Mouse (Mus musculus): ENCODE measurements around the gene Hebp2. TPM values are rescaled to one million over a fixed set of nuclear protein-coding genes. Genes with fewer than 3 reads are reported as not detected.

Hebp2 gene
- total and polyA plus RNA-seq, 3 experiments, result not detected

GRCm38 (mm10) chr10:18529177-18529576 lies 16.7 kb downstream of the Hebp2 start:
- DNase-seq (ENCODE audit: low spot score) (no peak), ATAC-seq (ENCODE audit: extremely low read depth, insufficient number of reproducible peaks, low FRiP score, poor library complexity, severe bottlenecking) (no peak)
- Histone ChIP-seq H3K4me1 (ENCODE audit: insufficient read depth, low read depth, low read length) (no peaks in the 10 kb centered on the region; the same call in 1 of the 2 replicates), H3K36me3 (replicated peaks) (no peaks in the 10 kb centered on the region), H3K27me3 (ENCODE audit: insufficient read depth, low read length) (peaks cover 7% of the 10 kb centered on the region; the same call in 1 of the 2 replicates), H3K9me3 (replicated peaks) (no peaks in the 10 kb centered on the region), H3K4me3 (ENCODE audit: low read depth, low read length) (no peak overlapping the region)
- TF ChIP-seq GATA1 (IDR thresholded peaks at IDR 0.05; ENCODE audit: borderline replicate concordance, low read length), result no peak
- no peak for TF ChIP-seq POLR2AphosphoS5 (IDR thresholded peaks at IDR 0.05; ENCODE audit: insufficient replicate concordance, low read depth, low read length)
- TF ChIP-seq CTCF (IDR thresholded peaks at IDR 0.05; ENCODE audit: low read depth, low read length), result no peak
- no peak for TF ChIP-seq TAL1 (conservative IDR thresholded peaks at IDR 0.05; ENCODE audit: low read depth, low read length)
- no peak for TF ChIP-seq GATA2 (IDR thresholded peaks at IDR 0.05; ENCODE audit: borderline replicate concordance, low read depth, low read length)

GRCm38 (mm10) chr10:18528475-18528874 lies 17.4 kb downstream of the Hebp2 start:
- DNase-seq (ENCODE audit: low spot score) (no peak), ATAC-seq (ENCODE audit: extremely low read depth, insufficient number of reproducible peaks, low FRiP score, poor library complexity, severe bottlenecking) (no peak)
- Histone ChIP-seq H3K9me3 (replicated peaks) (no peaks in the 10 kb centered on the region), H3K4me1 (ENCODE audit: insufficient read depth, low read depth, low read length) (no peaks in the 10 kb centered on the region; the same call in 1 of the 2 replicates), H3K27me3 (ENCODE audit: insufficient read depth, low read length) (peaks cover 7% of the 10 kb centered on the region; the same call in 1 of the 2 replicates), H3K36me3 (replicated peaks) (no peaks in the 10 kb centered on the region), H3K4me3 (ENCODE audit: low read depth, low read length) (no peak overlapping the region)
- TF ChIP-seq TAL1 (conservative IDR thresholded peaks at IDR 0.05; ENCODE audit: low read depth, low read length) (no peak), CTCF (IDR thresholded peaks at IDR 0.05; ENCODE audit: low read depth, low read length) (0 out of 2 replicates have a peak, but pooled peaks have one; percentile 20), GATA2 (IDR thresholded peaks at IDR 0.05; ENCODE audit: borderline replicate concordance, low read depth, low read length) (no peak), GATA1 (IDR thresholded peaks at IDR 0.05; ENCODE audit: borderline replicate concordance, low read length) (no peak), POLR2AphosphoS5 (IDR thresholded peaks at IDR 0.05; ENCODE audit: insufficient replicate concordance, low read depth, low read length) (no peak)

GRCm38 (mm10) chr10:18527766-18528165 lies 18.1 kb downstream of the Hebp2 start:
- peaks cover 7% of the 10 kb centered on the region; the same call in 1 of the 2 replicates for H3K27me3 ChIP-seq (ENCODE audit: insufficient read depth, low read length)
- no peak overlapping the region for H3K4me3 ChIP-seq (ENCODE audit: low read depth, low read length)
- H3K36me3 ChIP-seq (replicated peaks), result no peaks in the 10 kb centered on the region
- no peak for DNase-seq (ENCODE audit: low spot score)
- no peaks in the 10 kb centered on the region; the same call in 1 of the 2 replicates for H3K4me1 ChIP-seq (ENCODE audit: insufficient read depth, low read depth, low read length)
- no peak for ATAC-seq (ENCODE audit: extremely low read depth, insufficient number of reproducible peaks, low FRiP score, poor library complexity, severe bottlenecking)
- no peak for TF ChIP-seq TAL1 (conservative IDR thresholded peaks at IDR 0.05; ENCODE audit: low read depth, low read length)
- no peak for TF ChIP-seq CTCF (IDR thresholded peaks at IDR 0.05; ENCODE audit: low read depth, low read length)
- no peak for TF ChIP-seq GATA1 (IDR thresholded peaks at IDR 0.05; ENCODE audit: borderline replicate concordance, low read length)
- no peak for TF ChIP-seq GATA2 (IDR thresholded peaks at IDR 0.05; ENCODE audit: borderline replicate concordance, low read depth, low read length)
- H3K9me3 ChIP-seq (replicated peaks), result no peaks in the 10 kb centered on the region

- H3K9me3 ChIP-seq (replicated peaks), result no peaks in the 10 kb centered on the region
- TF ChIP-seq GATA2 (IDR thresholded peaks at IDR 0.05; ENCODE audit: borderline replicate concordance, low read depth, low read length) (no peak), TAL1 (conservative IDR thresholded peaks at IDR 0.05; ENCODE audit: low read depth, low read length) (no peak), CTCF (IDR thresholded peaks at IDR 0.05; ENCODE audit: low read depth, low read length) (no peak), POLR2AphosphoS5 (IDR thresholded peaks at IDR 0.05; ENCODE audit: insufficient replicate concordance, low read depth, low read length) (no peak), GATA1 (IDR thresholded peaks at IDR 0.05; ENCODE audit: borderline replicate concordance, low read length) (no peak)
- DNase-seq (ENCODE audit: low spot score), result no peak
- no peaks in the 10 kb centered on the region; the same call in 1 of the 2 replicates for H3K4me1 ChIP-seq (ENCODE audit: insufficient read depth, low read depth, low read length)
- no peaks in the 10 kb centered on the region for H3K36me3 ChIP-seq (replicated peaks)
- ATAC-seq (ENCODE audit: extremely low read depth, insufficient number of reproducible peaks, low FRiP score, poor library complexity, severe bottlenecking), result no peak
- H3K4me3 ChIP-seq (ENCODE audit: low read depth, low read length), result no peak overlapping the region
- H3K27me3 ChIP-seq (ENCODE audit: insufficient read depth, low read length), result peaks cover 7% of the 10 kb centered on the region; the same call in 1 of the 2 replicates
Observed at GRCm38 (mm10) chr10:18526851-18527675, 18.8 kb downstream of the Hebp2 start.

GRCm38 (mm10) chr10:18526184-18526850 lies 19.6 kb downstream of the Hebp2 start:
- no peak for TF ChIP-seq POLR2AphosphoS5 (IDR thresholded peaks at IDR 0.05; ENCODE audit: insufficient replicate concordance, low read depth, low read length)
- no peak for TF ChIP-seq CTCF (IDR thresholded peaks at IDR 0.05; ENCODE audit: low read depth, low read length)
- no peak for TF ChIP-seq GATA2 (IDR thresholded peaks at IDR 0.05; ENCODE audit: borderline replicate concordance, low read depth, low read length)
- no peak for TF ChIP-seq TAL1 (conservative IDR thresholded peaks at IDR 0.05; ENCODE audit: low read depth, low read length)
- TF ChIP-seq GATA1 (IDR thresholded peaks at IDR 0.05; ENCODE audit: borderline replicate concordance, low read length), result no peak
- H3K27me3 ChIP-seq (ENCODE audit: insufficient read depth, low read length), result peaks cover 4% of the 10 kb centered on the region; the same call in 1 of the 2 replicates
- H3K36me3 ChIP-seq (replicated peaks), result no peaks in the 10 kb centered on the region
- no peaks in the 10 kb centered on the region for H3K9me3 ChIP-seq (replicated peaks)
- ATAC-seq (ENCODE audit: extremely low read depth, insufficient number of reproducible peaks, low FRiP score, poor library complexity, severe bottlenecking), result no peak
- no peak for DNase-seq (ENCODE audit: low spot score)
- no peak overlapping the region for H3K4me3 ChIP-seq (ENCODE audit: low read depth, low read length)
- no peaks in the 10 kb centered on the region for H3K4me1 ChIP-seq (ENCODE audit: insufficient read depth, low read depth, low read length)

- ATAC-seq (ENCODE audit: extremely low read depth, insufficient number of reproducible peaks, low FRiP score, poor library complexity, severe bottlenecking), result no peak
- no peak for DNase-seq (ENCODE audit: low spot score)
- TF ChIP-seq CTCF (IDR thresholded peaks at IDR 0.05; ENCODE audit: low read depth, low read length) (no peak), GATA1 (IDR thresholded peaks at IDR 0.05; ENCODE audit: borderline replicate concordance, low read length) (no peak), TAL1 (conservative IDR thresholded peaks at IDR 0.05; ENCODE audit: low read depth, low read length) (no peak), POLR2AphosphoS5 (IDR thresholded peaks at IDR 0.05; ENCODE audit: insufficient replicate concordance, low read depth, low read length) (no peak), GATA2 (IDR thresholded peaks at IDR 0.05; ENCODE audit: borderline replicate concordance, low read depth, low read length) (no peak)
Observed at GRCm38 (mm10) chr10:18525726-18526125, 20.1 kb downstream of the Hebp2 start.

More at GRCm38 (mm10) chr10:18525726-18526125, 20.1 kb downstream of the Hebp2 start:
- no peaks in the 10 kb centered on the region for H3K36me3 ChIP-seq (replicated peaks)
- H3K4me3 ChIP-seq (ENCODE audit: low read depth, low read length), result no peak overlapping the region
- H3K4me1 ChIP-seq (ENCODE audit: insufficient read depth, low read depth, low read length), result no peaks in the 10 kb centered on the region
- no peaks in the 10 kb centered on the region for H3K9me3 ChIP-seq (replicated peaks)
- peaks cover 4% of the 10 kb centered on the region; the same call in 1 of the 2 replicates for H3K27me3 ChIP-seq (ENCODE audit: insufficient read depth, low read length)

Measured in G1E (cell line).